8 mouse cellular contexts compared by ENCODE assay signal in the genomic region with DNA sequence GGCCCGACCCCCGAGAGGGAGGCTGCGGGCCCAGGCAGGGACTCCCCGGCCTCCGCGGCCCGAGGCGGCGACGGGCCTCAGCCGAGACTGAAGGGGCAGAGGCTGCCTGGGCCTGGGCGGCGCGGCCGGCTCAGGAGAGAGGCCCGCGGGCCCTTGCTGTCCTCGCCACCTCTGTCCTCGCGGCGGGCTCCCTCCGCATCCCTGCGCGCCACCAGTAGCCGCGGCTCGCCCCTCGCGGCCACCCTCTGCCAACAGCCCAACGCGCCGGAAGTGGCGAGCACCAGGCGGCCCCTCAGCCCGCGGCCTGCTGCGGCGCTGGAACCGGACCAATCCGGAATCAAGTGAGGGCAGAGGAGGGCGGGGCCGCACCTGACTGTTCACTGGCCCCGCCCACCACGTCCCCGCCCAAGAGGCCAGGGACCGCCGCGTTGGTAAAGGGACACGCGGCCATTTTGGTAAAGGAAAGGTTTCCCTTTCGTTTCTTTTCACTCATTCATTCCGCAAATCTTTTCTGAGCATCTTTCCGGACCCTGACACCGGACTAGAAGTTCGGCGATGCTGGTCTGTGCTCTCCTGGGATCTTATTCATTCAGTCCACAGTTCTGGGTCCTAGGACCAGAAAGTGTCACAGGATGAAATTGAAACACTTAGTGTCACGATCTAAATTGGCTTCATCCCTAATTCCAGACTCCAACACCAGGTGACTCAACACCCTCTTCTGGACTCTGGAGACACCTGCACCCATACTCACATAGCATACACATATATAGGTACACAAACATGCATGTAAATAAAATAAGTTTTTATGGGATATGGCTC. TPM values are rescaled to one million over a fixed set of nuclear protein-coding genes. Genes with fewer than 3 reads are reported as not detected.
DNase-seq lines count a peak whose midpoint lies in the region; ATAC-seq and TF ChIP-seq lines count a peak whose summit lies in the region.

A gene (minus strand): TSS at position 324 of the 819 bp plus-strand sequence.

- peak within 1 kb of the TSS; percentile 89 for H3K4me2 ChIP-seq in lung, postnatal 0 days (replicated peaks; ENCODE audit: low read depth, low read length)

- H3K4me1 ChIP-seq in hindbrain, embryonic 10.5 days (replicated peaks) = peaks cover 28% of the 10 kb centered on the region
- H3K4me1 ChIP-seq in lung, postnatal 0 days (ENCODE audit: insufficient read depth, low read depth, low read length) = peaks cover 4% of the 10 kb centered on the region; the same call in 1 of the 2 replicates

- peak within 1 kb of the TSS; percentile 88 for H3K4me3 ChIP-seq in hindbrain, embryonic 10.5 days
- H3K4me3 ChIP-seq in lung, postnatal 0 days (ENCODE audit: low read depth, low read length) = peak within 1 kb of the TSS; percentile 88

- no peak for TF ChIP-seq EP300 in lung, postnatal 0 days (IDR thresholded peaks at IDR 0.05)

- WGBS in hindbrain, embryonic 10.5 days = under 1% methylated on average over 57 of the region's 57 CpGs
- under 1% methylated on average over 25 of the region's 57 CpGs for WGBS in lung, postnatal 0 days

- H3K36me3 ChIP-seq in hindbrain, embryonic 10.5 days = no peaks in the 10 kb centered on the region
- H3K36me3 ChIP-seq in lung, postnatal 0 days (ENCODE audit: insufficient read depth, low read length) = no peaks in the 10 kb centered on the region

- ATAC-seq in frontal cortex, adult (ENCODE audit: low TSS enrichment) = peak; percentile 92
- ATAC-seq in lung, postnatal 0 days = peak; percentile 97

- DNase-seq in MEL-GATA-1-ER (ENCODE audit: extremely low read depth, low read depth) = peak; percentile 78
- peak; percentile 95 for DNase-seq in cerebellum, adult 8-10 months
- DNase-seq in hindbrain, embryonic 10.5 days (ENCODE audit: low spot score) = peak; percentile 96
- DNase-seq in layer of hippocampus, adult 9-11 months = peak; percentile 97
- peak; percentile 98 for DNase-seq in lung, postnatal 0 days (ENCODE audit: low spot score)
- DNase-seq in ovary, postnatal 14 days (ENCODE audit: low spot score) = peak; percentile 92
- peak; percentile 98 for DNase-seq in thymus, postnatal 14 days

- H3K9ac ChIP-seq in lung, postnatal 0 days (replicated peaks; ENCODE audit: low read depth) = peak within 1 kb of the TSS; percentile 96

- H3K9me3 ChIP-seq in hindbrain, embryonic 10.5 days = no peaks in the 10 kb centered on the region
- H3K9me3 ChIP-seq in lung, postnatal 0 days (ENCODE audit: low read length) = no peaks in the 10 kb centered on the region

- TF ChIP-seq CTCF in lung, postnatal 0 days (IDR thresholded peaks at IDR 0.05) = peak; percentile 49

- H3K27ac ChIP-seq in hindbrain, embryonic 10.5 days = peak within 1 kb of the TSS; percentile 97
- peak within 1 kb of the TSS; percentile 87 for H3K27ac ChIP-seq in lung, postnatal 0 days (ENCODE audit: low read length)

- H3K27me3 ChIP-seq in hindbrain, embryonic 10.5 days (ENCODE audit: insufficient read depth, poor library complexity, severe bottlenecking) = no peaks in the 10 kb centered on the region
- H3K27me3 ChIP-seq in lung, postnatal 0 days (replicated peaks; ENCODE audit: insufficient read depth, low read length) = no peaks in the 10 kb centered on the region

RNA-seq across cellular contexts. Expression of the gene that starts here (rescaled TPM):
- 60.9 and 63.7 TPM in 2 replicates for polyA plus RNA-seq in hindbrain, embryonic 10.5 days (2016; fragmentation: Nextera tagmentation; extraction: Ambion mirVana)
- polyA plus RNA-seq in lung, postnatal 0 days (2015; fragmentation: Nextera tagmentation; extraction: Ambion mirVana) = 19.7 and 20.8 TPM in 2 replicates

Comparison
In these comparisons a context has a peak if more than half of its experiments do, and no peak if none do; other contexts are left out.
1. Peak in every context shown above with its lines: DNase-seq, ATAC-seq, H3K4me3 ChIP-seq and H3K27ac ChIP-seq.